Mouse (Mus musculus): ENCODE results near the gene Cyp24a1. TPM values are rescaled to one million over a fixed set of nuclear protein-coding genes. Genes with fewer than 3 reads are reported as not detected.

Gene Cyp24a1
- polyA plus RNA-seq, 1 experiment from 2014 or later = not detected

GRCm38 (mm10) chr2:170474125-170474524, 22.8 kb downstream of the Cyp24a1 start:
- no peak overlapping the region for H3K4me2 ChIP-seq (replicated peaks; ENCODE audit: low read depth, low read length)
- no peak for ATAC-seq
- H3K4me1 ChIP-seq (ENCODE audit: insufficient read depth, low read depth, low read length) = 0 out of 2 replicates have a peak, but pooled peaks cover 5% of the 10 kb centered on the region
- no peak overlapping the region for H3K27ac ChIP-seq (ENCODE audit: low read length)
- H3K9ac ChIP-seq (replicated peaks; ENCODE audit: low read depth) = no peak overlapping the region
- WGBS = 92% methylated on average over 5 of the region's 5 CpGs
- DNase-seq (ENCODE audit: low spot score) = no peak
- H3K27me3 ChIP-seq (replicated peaks; ENCODE audit: insufficient read depth, low read length) = no peaks in the 10 kb centered on the region
- no peak overlapping the region for H3K4me3 ChIP-seq (ENCODE audit: low read depth, low read length)
- TF ChIP-seq CTCF (IDR thresholded peaks at IDR 0.05) (no peak), EP300 (IDR thresholded peaks at IDR 0.05) (no peak)
- no peaks in the 10 kb centered on the region for H3K36me3 ChIP-seq (ENCODE audit: insufficient read depth, low read length)
- H3K9me3 ChIP-seq (ENCODE audit: low read length) = no peaks in the 10 kb centered on the region

DNA sequence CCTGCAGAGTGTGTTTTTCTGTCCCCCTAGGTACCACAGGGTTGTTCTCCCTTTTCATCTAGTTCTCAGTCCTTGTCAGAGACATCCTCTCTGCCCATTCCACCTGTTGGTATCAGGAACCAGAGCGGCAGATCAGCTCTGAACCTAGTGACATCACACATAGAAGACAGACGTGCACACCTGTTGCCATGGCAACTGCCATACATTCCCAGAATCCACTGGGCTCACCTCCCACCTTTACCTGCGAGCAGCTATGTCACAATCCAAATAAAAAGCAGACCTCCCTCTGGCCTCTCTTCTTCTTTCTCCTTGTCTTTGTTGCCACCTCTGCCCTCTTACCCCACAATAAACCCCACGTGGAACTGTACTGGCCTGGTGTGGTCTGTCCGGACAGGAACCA, 26.4 kb downstream of the Cyp24a1 start:
- TF ChIP-seq EP300 (IDR thresholded peaks at IDR 0.05) (no peak), CTCF (IDR thresholded peaks at IDR 0.05) (no peak)

DNA sequence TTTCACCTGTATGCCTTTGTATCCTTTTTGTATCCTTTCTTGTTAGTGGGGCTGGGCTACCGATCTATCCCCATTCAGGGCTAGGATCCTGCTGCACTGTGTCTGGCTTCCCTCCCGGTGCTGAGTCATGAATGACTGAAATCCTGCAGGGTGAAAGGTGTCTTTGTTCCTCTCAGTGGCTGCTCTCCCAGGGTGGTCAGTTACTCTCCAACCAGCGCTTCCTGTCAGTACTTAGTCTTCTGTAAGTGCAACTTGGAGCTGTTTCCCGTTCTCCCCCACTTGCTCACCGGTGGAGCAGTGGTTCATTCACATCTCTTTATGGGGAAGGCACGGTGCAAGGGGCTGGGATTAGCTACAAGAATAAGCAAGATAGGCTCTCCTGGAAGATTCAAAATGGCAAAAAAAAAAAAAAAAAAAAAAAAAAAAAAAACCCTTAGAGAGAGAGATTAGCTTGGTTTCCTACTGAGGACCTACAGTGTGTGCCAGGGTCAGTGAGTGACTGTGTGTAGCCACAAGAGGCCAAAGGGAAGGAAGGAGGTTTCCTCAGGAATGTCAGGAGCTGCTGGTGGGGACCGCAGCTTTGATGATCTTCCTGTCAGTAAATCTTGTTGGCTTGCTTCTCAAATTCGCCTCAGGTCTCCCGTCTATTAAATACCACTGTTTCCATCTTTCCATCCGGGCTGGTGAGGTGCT, 27.2 kb downstream of the Cyp24a1 start:
- Histone ChIP-seq H3K4me2 (replicated peaks; ENCODE audit: low read depth, low read length) (no peak overlapping the region), H3K36me3 (ENCODE audit: insufficient read depth, low read length) (no peaks in the 10 kb centered on the region), H3K4me3 (ENCODE audit: low read depth, low read length) (no peak overlapping the region), H3K4me1 (ENCODE audit: insufficient read depth, low read depth, low read length) (no peaks in the 10 kb centered on the region), H3K27ac (ENCODE audit: low read length) (no peak overlapping the region), H3K27me3 (replicated peaks; ENCODE audit: insufficient read depth, low read length) (no peaks in the 10 kb centered on the region), H3K9me3 (ENCODE audit: low read length) (no peaks in the 10 kb centered on the region), H3K9ac (replicated peaks; ENCODE audit: low read depth) (no peak overlapping the region)
- TF ChIP-seq CTCF (IDR thresholded peaks at IDR 0.05) (no peak), EP300 (IDR thresholded peaks at IDR 0.05) (no peak)
- 5% methylated on average over 10 of the region's 10 CpGs for WGBS
- DNase-seq (ENCODE audit: low spot score) (no peak), ATAC-seq (no peak)

More for the DNA sequence above, 26.4 kb downstream of the Cyp24a1 start:
- no peaks in the 10 kb centered on the region for H3K4me1 ChIP-seq (ENCODE audit: insufficient read depth, low read depth, low read length)
- WGBS = 44% methylated on average over 5 of the region's 5 CpGs
- no peak overlapping the region for H3K27ac ChIP-seq (ENCODE audit: low read length)
- DNase-seq (ENCODE audit: low spot score) (no peak), ATAC-seq (no peak)
- no peak overlapping the region for H3K4me2 ChIP-seq (replicated peaks; ENCODE audit: low read depth, low read length)
- no peak overlapping the region for H3K9ac ChIP-seq (replicated peaks; ENCODE audit: low read depth)
- no peaks in the 10 kb centered on the region for H3K9me3 ChIP-seq (ENCODE audit: low read length)
- no peaks in the 10 kb centered on the region for H3K36me3 ChIP-seq (ENCODE audit: insufficient read depth, low read length)
- H3K4me3 ChIP-seq (ENCODE audit: low read depth, low read length) = no peak overlapping the region
- H3K27me3 ChIP-seq (replicated peaks; ENCODE audit: insufficient read depth, low read length) = no peaks in the 10 kb centered on the region

DNA sequence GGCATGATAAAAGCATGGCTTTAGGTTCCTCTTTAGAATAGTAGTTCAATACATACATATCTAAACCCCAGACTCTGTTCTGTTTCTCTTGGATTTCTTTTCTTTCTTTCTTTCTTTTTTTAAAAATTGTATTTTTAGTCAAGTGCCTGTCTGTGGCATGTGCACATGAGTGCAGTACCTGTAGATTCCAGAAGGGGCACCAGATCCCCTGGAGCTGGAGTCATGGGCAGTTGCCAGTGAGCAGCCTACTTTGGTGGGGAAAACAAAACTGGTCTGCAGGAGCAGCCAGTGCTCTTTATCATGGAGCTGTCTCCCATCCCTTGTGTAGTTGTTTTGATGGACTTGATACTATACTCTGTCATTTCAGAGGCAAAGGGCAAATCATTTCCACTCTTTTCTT, 28.9 kb downstream of the Cyp24a1 start:
- H3K4me1 ChIP-seq (ENCODE audit: insufficient read depth, low read depth, low read length) = no peaks in the 10 kb centered on the region
- H3K4me3 ChIP-seq (ENCODE audit: low read depth, low read length) = no peak overlapping the region
- no peak overlapping the region for H3K27ac ChIP-seq (ENCODE audit: low read length)
- no peak overlapping the region for H3K4me2 ChIP-seq (replicated peaks; ENCODE audit: low read depth, low read length)
- no peak overlapping the region for H3K9ac ChIP-seq (replicated peaks; ENCODE audit: low read depth)
- no peaks in the 10 kb centered on the region for H3K36me3 ChIP-seq (ENCODE audit: insufficient read depth, low read length)
- ATAC-seq (no peak), DNase-seq (ENCODE audit: low spot score) (peak; percentile 13)
- TF ChIP-seq EP300 (IDR thresholded peaks at IDR 0.05) (no peak), CTCF (IDR thresholded peaks at IDR 0.05) (peak; percentile 49)
- H3K9me3 ChIP-seq (ENCODE audit: low read length) = no peaks in the 10 kb centered on the region
- no peaks in the 10 kb centered on the region for H3K27me3 ChIP-seq (replicated peaks; ENCODE audit: insufficient read depth, low read length)

DNA sequence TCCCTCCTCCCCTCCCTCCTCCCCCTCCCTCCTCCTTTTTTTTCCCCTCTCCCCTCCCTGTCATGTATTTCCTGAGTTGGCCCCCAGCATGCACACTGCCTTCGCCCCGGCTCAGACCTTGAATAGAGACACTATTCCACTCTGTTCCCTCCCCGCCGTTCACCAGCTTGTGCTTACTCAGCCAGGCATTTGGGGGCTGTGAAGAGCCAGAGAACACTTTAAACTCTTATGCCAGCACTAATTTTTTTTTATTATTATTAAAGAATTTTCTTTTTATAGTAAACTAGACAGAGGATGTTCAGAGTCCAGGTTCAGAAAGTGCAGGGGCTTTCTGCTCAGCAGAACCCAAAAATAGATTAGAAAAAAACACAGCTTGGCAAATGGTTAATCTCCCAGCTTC, 32.1 kb downstream of the Cyp24a1 start:
- no peaks in the 10 kb centered on the region for H3K9me3 ChIP-seq (ENCODE audit: low read length)
- H3K4me3 ChIP-seq (ENCODE audit: low read depth, low read length) = no peak overlapping the region
- H3K9ac ChIP-seq (replicated peaks; ENCODE audit: low read depth) = no peak overlapping the region
- no peak overlapping the region for H3K4me2 ChIP-seq (replicated peaks; ENCODE audit: low read depth, low read length)
- no peaks in the 10 kb centered on the region for H3K4me1 ChIP-seq (ENCODE audit: insufficient read depth, low read depth, low read length)
- no peak for TF ChIP-seq CTCF (IDR thresholded peaks at IDR 0.05)
- TF ChIP-seq EP300 (IDR thresholded peaks at IDR 0.05) = no peak
- ATAC-seq = no peak
- DNase-seq (ENCODE audit: low spot score) = no peak
- no peaks in the 10 kb centered on the region for H3K27me3 ChIP-seq (replicated peaks; ENCODE audit: insufficient read depth, low read length)
- 44% methylated on average over 4 of the region's 4 CpGs for WGBS
- H3K36me3 ChIP-seq (ENCODE audit: insufficient read depth, low read length) = no peaks in the 10 kb centered on the region
- H3K27ac ChIP-seq (ENCODE audit: low read length) = no peak overlapping the region

DNA sequence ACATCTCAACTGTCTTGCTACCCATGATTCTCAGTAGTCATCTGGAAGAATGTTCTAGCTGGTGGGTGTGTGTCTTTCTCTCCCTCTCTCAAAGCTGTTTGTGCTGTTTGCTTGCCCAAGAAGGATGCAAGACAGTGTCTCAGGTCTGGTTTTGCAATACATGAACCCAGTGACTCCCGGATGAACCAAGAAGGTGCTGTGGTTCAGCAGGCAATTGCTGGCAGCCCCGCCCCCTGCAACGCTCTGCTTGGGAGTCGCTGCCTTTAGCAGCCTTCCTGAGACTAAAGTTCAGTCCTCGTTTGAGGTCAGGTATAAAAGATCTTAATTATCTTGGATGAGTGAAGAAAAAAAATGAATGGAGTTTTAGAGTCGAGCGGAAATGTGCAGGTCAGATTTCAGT, 35.3 kb downstream of the Cyp24a1 start:
- Histone ChIP-seq H3K36me3 (ENCODE audit: insufficient read depth, low read length) (no peaks in the 10 kb centered on the region), H3K27me3 (replicated peaks; ENCODE audit: insufficient read depth, low read length) (no peaks in the 10 kb centered on the region), H3K9me3 (ENCODE audit: low read length) (no peaks in the 10 kb centered on the region), H3K27ac (ENCODE audit: low read length) (no peak overlapping the region), H3K9ac (replicated peaks; ENCODE audit: low read depth) (no peak overlapping the region), H3K4me2 (replicated peaks; ENCODE audit: low read depth, low read length) (no peak overlapping the region), H3K4me1 (ENCODE audit: insufficient read depth, low read depth, low read length) (no peaks in the 10 kb centered on the region), H3K4me3 (ENCODE audit: low read depth, low read length) (no peak overlapping the region)
- ATAC-seq = no peak
- no peak for DNase-seq (ENCODE audit: low spot score)
- TF ChIP-seq CTCF (IDR thresholded peaks at IDR 0.05) = no peak
- TF ChIP-seq EP300 (IDR thresholded peaks at IDR 0.05) = no peak
- 59% methylated on average over 7 of the region's 7 CpGs for WGBS

DNA sequence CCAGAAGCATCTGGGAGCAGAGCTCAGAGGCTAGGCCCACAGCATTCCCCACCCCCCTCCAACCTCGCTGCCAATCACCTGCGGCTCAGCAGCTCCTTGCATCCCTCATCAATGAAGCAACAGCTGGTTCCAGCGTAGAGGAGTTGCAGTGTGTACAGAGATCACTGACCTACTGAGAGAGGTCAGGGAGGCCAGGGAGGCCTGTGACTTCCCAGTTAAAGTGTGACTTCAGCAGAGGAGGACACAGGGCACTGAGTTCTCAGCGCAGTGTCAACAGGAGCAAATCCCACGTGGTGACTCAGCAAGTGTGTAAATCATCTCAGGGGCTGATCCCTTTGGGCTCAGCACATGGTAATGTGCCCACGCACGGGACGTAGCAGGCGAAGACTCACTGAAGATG, 37.1 kb downstream of the Cyp24a1 start:
- 27% methylated on average over 9 of the region's 9 CpGs for WGBS
- no peak for ATAC-seq

More for the DNA sequence above, 37.1 kb downstream of the Cyp24a1 start:
- H3K9ac ChIP-seq (replicated peaks; ENCODE audit: low read depth) = no peak overlapping the region
- H3K4me1 ChIP-seq (ENCODE audit: insufficient read depth, low read depth, low read length) = no peaks in the 10 kb centered on the region
- no peak overlapping the region for H3K27ac ChIP-seq (ENCODE audit: low read length)
- H3K4me3 ChIP-seq (ENCODE audit: low read depth, low read length) = no peak overlapping the region
- H3K27me3 ChIP-seq (replicated peaks; ENCODE audit: insufficient read depth, low read length) = no peaks in the 10 kb centered on the region
- H3K9me3 ChIP-seq (ENCODE audit: low read length) = no peaks in the 10 kb centered on the region
- no peak overlapping the region for H3K4me2 ChIP-seq (replicated peaks; ENCODE audit: low read depth, low read length)
- TF ChIP-seq CTCF (IDR thresholded peaks at IDR 0.05) (no peak), EP300 (IDR thresholded peaks at IDR 0.05) (no peak)
- no peak for DNase-seq (ENCODE audit: low spot score)
- no peaks in the 10 kb centered on the region for H3K36me3 ChIP-seq (ENCODE audit: insufficient read depth, low read length)
